Mouse (Mus musculus): ENCODE measurements around the gene Epm2a. TPM values are rescaled to one million over a fixed set of nuclear protein-coding genes. Genes with fewer than 3 reads are reported as not detected.

Epm2a gene
- 1.7 and 1.9 TPM in 2 replicates for polyA plus RNA-seq (2015; fragmentation: Nextera tagmentation; extraction: Ambion mirVana)

GRCm38 (mm10) chr10:11343205-11344141 lies at the start of gene Epm2a:
Epm2a (plus strand) TSS chr10:11343404.

Other genes with a start within 250 kb of the Epm2a start
- gene Shprh, start 194.0 kb upstream of the Epm2a start, polyA plus RNA-seq (2015; fragmentation: Nextera tagmentation; extraction: Ambion mirVana) = 6.2 and 6.4 TPM in 2 replicates
- 13.5 and 16.3 TPM in 2 replicates for gene Fbxo30, start 62.1 kb upstream of the Epm2a start, polyA plus RNA-seq (2015; fragmentation: Nextera tagmentation; extraction: Ambion mirVana)

All from skeletal muscle tissue, postnatal 0 days (tissue).